Mouse (Mus musculus): ENCODE results near the gene Clspn. TPM values are rescaled to one million over a fixed set of nuclear protein-coding genes. Genes with fewer than 3 reads are reported as not detected.
"Not testable (repeated sequence)": the region's sequence is repeated elsewhere in the genome, so short reads cannot be mapped to it uniquely, and the experiment has no call there.

The Clspn gene
- total RNA-seq (2018; cell fraction: chromatin; rRNA removed): 10 to 100 TPM in 7 of 26 experiments, 1 to 10 TPM in 19; 1.8 to 24.2 (median 7.5) TPM
- total RNA-seq (2018; cell fraction: cytosol; rRNA removed): 1 to 10 TPM in 24 of 26 experiments, under 1 TPM in 2; 0.69 to 3.4 (median 2.2) TPM
- total RNA-seq (2018; cell fraction: nucleus; rRNA removed): 10 to 100 TPM in 4 of 26 experiments, 1 to 10 TPM in 22; 1.5 to 37.2 (median 4.3) TPM
- 1.1 to 13.8 TPM (median 13.0 TPM) in 3 replicates for polyA plus RNA-seq (2018)

DNA sequence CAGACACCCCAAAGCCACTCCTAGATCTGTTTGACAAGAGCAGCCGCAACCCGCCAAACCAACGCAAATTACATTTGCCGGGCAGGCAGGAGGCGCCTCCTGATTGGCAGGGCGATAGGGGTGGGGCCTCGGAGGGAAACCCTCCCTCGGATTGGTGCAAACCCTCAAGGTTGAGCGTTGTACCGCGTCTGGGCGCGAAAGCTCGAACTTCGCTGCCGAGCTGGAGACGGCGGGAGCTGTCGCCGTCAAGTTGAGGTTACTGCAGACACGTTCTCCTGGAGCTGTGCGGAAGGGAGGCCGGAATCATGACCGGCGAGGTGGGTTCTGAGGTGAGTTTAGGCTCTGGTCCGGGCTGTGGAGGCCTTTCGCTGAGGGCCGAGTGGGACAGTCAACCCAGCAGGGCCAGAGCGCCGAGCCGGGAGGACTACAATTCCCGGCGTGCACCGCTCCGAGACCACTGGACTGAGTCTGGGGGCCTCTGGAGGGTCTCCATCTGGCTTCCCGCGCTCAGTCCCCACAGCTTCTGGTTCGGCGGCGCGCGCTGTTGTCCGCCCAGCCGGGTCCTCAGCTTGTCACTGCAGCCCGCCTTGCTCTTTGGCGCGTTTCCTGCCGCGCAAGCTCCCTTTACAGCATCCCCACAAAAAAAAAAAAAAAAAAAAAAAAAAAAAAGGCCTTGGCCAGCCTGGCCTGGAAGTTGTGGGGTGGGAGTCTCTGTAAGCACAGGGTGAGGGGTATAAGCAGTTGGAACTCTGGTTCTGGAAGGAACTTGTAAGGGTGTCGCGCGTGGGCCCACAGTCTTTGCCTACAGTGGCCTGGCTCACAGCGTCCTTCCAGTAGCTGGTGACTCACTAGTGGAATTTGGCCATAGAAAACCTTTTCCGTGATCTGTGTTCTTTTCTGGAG lies at the start of gene Clspn:
Gene Clspn, plus strand, starts transcription at position 127 of the 903 bp plus-strand sequence.
- H3K4me3 ChIP-seq (ENCODE audit: inconsistent target): peak within 1 kb of the TSS; percentile 62
- no peaks in the 10 kb centered on the region for H3K36me3 ChIP-seq (ENCODE audit: inconsistent target)
- peak within 1 kb of the TSS; percentile 62 for H3K27ac ChIP-seq
- H3K79me2 ChIP-seq (ENCODE audit: inconsistent target): peaks cover 22% of the 10 kb centered on the region
- under 1% methylated on average over 47 of the region's 54 CpGs for WGBS (ENCODE audit: missing documents)

DNA sequence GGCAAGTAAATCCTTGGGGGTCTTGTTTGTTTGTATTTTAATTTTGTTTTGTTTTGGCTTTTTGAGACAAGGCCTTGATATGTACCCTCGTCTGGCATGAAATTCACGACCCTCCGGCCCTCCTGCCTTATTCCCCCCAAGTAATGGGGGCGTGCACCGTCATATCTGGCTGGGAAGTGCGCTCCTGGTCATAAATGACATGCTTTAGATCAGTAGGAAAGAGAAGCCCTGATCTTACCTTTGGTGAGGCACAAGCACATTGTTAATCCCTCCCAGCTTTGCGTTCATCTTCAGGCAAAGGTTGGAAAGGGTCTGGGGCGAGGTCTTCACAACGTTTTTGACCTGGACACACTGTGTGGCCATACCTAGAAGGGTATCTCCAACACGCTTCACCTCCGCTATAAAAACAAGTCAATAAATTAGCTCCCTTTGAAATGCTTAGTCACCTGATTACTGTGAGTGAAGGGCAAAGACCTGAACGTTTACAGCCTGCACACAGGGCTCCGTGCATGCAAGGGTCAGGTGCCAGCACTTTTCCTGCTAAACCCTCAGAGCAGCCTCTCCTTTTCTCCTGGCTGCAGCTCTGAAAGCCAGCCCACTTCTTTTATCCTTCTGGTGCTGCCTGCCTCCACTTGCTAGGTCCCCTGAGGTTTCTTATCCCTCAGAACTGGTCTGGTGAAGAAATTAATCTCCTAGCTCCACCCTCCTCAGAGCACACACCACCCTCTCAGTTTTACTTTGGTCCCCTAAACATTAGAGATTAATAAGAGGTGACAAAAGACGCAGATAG lies 48.4 kb upstream of the Clspn start:
- no peak overlapping the region for H3K27ac ChIP-seq
- H3K79me2 ChIP-seq (ENCODE audit: inconsistent target): no peaks in the 10 kb centered on the region
- WGBS (ENCODE audit: missing documents): 92% methylated on average over 14 of the region's 14 CpGs
- no peak overlapping the region for H3K4me3 ChIP-seq (ENCODE audit: inconsistent target)
- peaks cover 93% of the 10 kb centered on the region for H3K36me3 ChIP-seq (ENCODE audit: inconsistent target)

DNA sequence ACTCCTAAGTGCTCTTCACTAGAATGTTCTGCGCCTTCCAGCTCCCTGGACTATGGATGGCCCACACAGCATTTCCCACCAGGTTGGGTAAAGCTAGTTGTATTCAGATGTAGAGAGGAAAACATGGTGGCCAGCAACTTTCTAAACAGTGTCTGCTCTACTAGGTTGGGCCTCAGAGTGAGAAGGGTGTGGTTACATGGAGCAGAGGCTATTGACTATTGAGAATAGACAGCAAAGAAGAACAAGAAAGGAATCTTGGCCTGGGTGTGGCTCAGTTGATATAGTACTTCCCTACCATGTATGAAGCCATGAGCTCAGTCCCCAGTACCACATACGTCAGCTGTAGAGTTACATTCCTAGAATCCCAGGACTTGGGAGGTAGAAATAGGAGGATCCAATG lies 47.7 kb upstream of the Clspn start:
- Histone ChIP-seq H3K27ac (no peak overlapping the region), H3K36me3 (ENCODE audit: inconsistent target) (peaks cover 93% of the 10 kb centered on the region), H3K79me2 (ENCODE audit: inconsistent target) (no peaks in the 10 kb centered on the region), H3K4me3 (ENCODE audit: inconsistent target) (no peak overlapping the region)
- 94% methylated on average over 2 of the region's 2 CpGs for WGBS (ENCODE audit: missing documents)

DNA sequence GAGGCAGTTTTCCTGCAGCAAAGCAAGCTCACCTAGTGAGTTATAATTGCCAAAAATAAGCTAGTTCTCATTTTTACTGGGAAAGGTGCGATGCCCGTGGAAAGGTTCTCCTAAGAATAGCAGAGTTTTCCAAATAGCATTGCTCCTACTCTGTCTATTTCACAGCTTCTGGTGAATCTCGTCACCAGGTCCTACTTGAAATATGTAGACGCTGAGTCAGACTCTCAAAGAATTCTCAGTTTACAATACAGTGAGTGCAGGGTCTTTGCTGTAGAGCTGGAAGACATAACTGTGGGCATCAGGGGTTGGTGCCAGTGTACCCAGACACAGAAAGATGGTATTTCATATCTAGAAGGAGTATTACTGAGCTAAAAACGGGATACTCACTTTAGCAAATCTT lies 45.7 kb upstream of the Clspn start:
- WGBS (ENCODE audit: missing documents): 90% methylated on average over 5 of the region's 5 CpGs
- H3K4me3 ChIP-seq (ENCODE audit: inconsistent target): no peak overlapping the region
- no peaks in the 10 kb centered on the region for H3K79me2 ChIP-seq (ENCODE audit: inconsistent target)
- H3K36me3 ChIP-seq (ENCODE audit: inconsistent target): peaks cover 84% of the 10 kb centered on the region
- no peak overlapping the region for H3K27ac ChIP-seq

DNA sequence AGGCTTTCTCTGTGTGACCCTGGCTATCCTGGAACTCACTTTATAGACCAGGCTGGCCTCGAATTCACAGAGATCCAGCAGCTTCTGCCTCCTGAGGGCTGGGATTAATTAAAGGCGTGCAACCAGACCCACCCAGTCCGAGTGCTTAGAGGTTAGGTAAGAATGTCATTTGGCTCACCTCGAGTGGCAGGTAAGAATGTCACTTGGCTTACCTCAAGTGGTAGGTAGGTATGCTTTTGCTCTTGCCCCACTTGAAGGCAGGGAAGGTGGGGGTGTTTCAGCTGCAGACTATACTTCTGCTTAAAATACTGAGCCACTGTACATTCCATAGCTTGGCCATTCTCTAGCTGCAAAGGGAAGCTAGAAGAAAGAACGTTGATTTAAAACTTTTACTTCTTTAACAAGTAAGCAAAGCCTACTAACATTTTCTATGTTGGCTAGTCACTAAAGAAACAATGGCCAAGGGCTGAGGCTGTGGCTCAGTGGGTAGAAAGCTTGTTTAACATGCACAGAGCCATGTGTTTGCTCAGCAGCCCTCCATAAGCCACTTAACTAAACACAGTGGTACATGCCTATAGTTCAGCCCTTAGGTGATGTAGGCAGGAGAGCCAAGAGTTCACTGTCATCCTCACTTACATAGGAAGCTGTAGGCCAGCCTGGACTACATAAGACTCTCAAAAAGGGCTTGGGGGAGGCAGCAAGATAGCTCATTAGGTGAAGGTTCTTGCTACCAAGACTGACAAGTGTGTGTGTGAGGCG lies 44.2 kb upstream of the Clspn start:
- Histone ChIP-seq H3K36me3 (ENCODE audit: inconsistent target) (peaks cover 82% of the 10 kb centered on the region), H3K4me3 (ENCODE audit: inconsistent target) (no peak overlapping the region), H3K79me2 (ENCODE audit: inconsistent target) (no peaks in the 10 kb centered on the region), H3K27ac (no peak overlapping the region)
- WGBS (ENCODE audit: missing documents): 93% methylated on average over 5 of the region's 6 CpGs

DNA sequence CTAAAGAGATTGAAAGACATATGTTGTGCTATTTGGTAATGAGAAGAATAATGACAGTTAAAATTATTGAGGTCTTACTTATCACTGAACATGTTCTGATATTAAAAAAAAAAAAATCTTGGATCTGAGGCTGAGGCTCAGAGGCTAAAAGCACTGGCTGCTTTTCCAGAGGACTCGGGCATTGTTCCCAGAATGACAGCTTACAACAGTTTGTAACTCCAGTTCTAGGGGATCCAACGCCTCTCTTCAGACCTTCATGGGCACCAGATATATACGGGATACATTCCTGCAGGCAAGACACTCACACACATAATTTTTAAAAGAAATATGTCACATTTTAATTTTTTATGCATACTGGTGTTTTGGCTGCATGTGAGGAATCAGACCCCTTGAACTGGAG lies 30.6 kb upstream of the Clspn start:
- peaks cover 47% of the 10 kb centered on the region for H3K79me2 ChIP-seq (ENCODE audit: inconsistent target)
- 97% methylated on average over 3 of the region's 3 CpGs for WGBS (ENCODE audit: missing documents)
- no peak overlapping the region for H3K4me3 ChIP-seq (ENCODE audit: inconsistent target)
- no peak overlapping the region for H3K27ac ChIP-seq
- H3K36me3 ChIP-seq (ENCODE audit: inconsistent target): peaks cover 29% of the 10 kb centered on the region; the same call in 1 of the 2 replicates

DNA sequence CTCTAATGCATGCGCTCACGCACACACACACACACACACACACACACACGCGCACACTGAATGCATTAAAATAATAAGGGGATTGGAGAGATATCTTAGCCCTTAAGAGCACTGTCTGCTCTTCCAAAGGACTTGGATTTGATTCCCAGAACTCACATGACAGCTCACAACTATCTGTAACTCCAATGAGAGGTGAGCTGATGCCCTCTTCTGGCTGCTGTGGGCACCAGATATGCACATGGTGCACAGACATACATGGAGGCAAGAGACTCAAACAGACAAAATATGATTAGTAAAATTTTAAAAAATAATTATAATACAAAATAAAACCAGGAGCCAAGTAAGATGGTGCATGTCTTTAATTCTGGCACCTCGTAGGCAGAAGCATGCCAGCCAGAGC lies 29.9 kb upstream of the Clspn start:
- H3K79me2 ChIP-seq (ENCODE audit: inconsistent target): peaks cover 50% of the 10 kb centered on the region
- 94% methylated on average over 5 of the region's 5 CpGs for WGBS (ENCODE audit: missing documents)
- H3K4me3 ChIP-seq (ENCODE audit: inconsistent target): no peak overlapping the region
- no peak overlapping the region for H3K27ac ChIP-seq
- H3K36me3 ChIP-seq (ENCODE audit: inconsistent target): peaks cover 23% of the 10 kb centered on the region; the same call in 1 of the 2 replicates

DNA sequence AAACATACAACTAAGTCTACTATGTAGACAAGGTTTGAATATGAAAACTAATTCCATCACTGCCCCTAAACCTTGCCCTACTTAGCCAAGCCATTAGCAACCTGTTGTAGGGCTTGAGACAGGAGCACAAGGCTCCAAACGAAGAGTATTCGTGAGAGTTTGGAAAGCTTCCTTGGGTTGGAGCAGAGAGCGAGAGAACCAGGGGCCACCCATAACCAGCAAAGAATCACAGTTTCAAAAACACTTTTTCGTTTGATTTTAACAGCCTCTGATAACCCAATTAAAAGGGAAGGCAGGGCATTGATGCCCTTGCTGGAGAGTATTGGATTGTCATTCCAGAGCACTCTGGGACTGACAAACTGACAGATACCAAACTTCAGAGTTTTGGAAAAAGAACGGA lies 24.4 kb upstream of the Clspn start:
- Histone ChIP-seq H3K4me3 (ENCODE audit: inconsistent target) (peak overlapping the region; percentile 61), H3K27ac (no peak overlapping the region), H3K79me2 (ENCODE audit: inconsistent target) (peaks cover 50% of the 10 kb centered on the region), H3K36me3 (ENCODE audit: inconsistent target) (no peaks in the 10 kb centered on the region)
- 72% methylated on average over 5 of the region's 5 CpGs for WGBS (ENCODE audit: missing documents)

DNA sequence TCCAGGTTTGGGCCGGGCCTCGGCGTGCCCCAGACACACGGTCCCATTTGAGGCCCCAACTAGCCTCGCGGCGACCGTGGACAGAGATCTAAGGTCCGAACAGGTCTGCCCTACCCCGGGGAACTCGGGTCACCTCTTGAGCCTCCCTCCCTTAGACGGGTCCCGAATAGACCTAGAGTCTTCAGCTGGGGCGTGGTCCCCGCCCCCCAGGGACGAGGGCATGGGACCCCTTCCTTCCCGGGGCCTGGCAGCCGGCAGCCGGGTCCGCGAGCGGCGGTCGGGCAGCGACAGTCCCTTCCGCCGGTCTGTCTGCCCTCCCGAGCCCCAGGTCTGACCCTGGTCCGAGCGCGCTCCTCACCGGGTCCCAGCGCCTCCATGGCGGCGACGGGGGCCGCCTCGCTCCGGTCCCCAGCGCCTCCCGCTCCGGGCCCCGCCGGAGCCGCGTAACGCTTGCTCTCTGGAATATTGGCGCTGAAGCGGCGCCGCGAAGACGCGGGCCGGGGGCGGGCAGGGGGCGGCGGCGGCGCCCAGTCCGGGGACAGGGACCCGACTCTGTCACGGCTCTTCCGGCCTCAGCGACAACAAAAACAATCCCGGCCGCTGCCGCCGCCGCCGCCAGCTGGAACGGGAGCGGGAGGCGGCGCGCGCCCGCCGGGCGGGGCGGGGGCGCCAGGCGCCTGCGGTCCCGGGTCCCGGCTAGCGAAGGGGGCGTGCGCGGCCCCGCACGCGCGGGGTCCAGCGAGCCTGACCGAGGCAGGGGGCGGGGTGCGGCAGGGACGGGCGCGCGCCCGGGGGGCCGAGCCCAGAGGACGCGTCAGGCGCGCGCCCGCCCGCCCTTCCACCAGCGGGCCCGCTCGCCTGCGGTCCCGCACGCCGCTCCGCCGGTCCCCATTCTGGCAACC lies 23.7 kb upstream of the Clspn start, which contains the start of gene Ago4:
Gene Ago4, minus strand, starts transcription at position 646 of the 902 bp plus-strand sequence.
- Histone ChIP-seq H3K27ac (0 out of 2 replicates have a peak within 1 kb of the TSS, but pooled peaks have one; percentile 10), H3K79me2 (ENCODE audit: inconsistent target) (peaks cover 42% of the 10 kb centered on the region), H3K4me3 (ENCODE audit: inconsistent target) (peak within 1 kb of the TSS; percentile 61), H3K36me3 (ENCODE audit: inconsistent target) (no peaks in the 10 kb centered on the region)
- under 1% methylated on average over 66 of the region's 120 CpGs for WGBS (ENCODE audit: missing documents)

DNA sequence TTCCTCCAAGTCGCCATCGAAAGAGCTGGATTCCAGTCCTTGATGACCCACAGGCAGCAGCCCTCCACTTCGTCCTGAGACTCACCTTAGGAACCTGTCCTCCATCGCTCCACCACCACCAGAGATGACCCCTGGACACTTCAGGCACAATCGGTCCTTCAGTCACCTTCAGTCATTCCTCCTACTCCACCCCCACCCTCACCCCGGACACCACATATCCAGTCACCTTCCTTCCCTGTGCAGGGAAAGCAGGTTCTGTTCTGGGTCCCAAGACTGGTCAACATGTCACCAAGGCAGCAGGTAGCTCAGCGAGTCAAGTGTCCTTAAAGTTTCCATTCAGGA lies 23.0 kb upstream of the Clspn start:
- H3K4me3 ChIP-seq (ENCODE audit: inconsistent target): no peak overlapping the region; the same call in 1 of the 2 replicates
- no peak overlapping the region for H3K27ac ChIP-seq
- H3K36me3 ChIP-seq (ENCODE audit: inconsistent target): no peaks in the 10 kb centered on the region
- WGBS (ENCODE audit: missing documents): 39% methylated on average over 7 of the region's 7 CpGs
- H3K79me2 ChIP-seq (ENCODE audit: inconsistent target): peaks cover 36% of the 10 kb centered on the region

DNA sequence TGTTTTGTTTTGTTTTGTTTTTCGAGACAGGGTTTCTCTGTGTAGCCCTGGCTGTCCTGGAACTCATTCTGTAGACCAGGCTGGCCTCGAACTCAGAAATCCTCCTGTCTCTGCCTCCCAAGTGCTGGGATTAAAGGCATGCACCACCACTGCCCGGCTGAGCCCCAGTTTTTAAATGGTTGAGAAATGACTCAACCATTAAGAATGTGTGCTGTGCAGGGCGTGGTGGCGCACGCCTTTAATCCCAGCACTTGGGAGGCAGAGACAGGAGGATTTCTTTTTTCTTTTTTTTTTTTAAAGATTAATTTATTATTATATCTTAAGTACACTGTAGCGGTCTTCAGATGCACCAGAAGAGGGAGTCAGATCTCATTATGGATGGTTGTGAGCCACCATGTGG lies 21.1 kb upstream of the Clspn start:
- H3K27ac ChIP-seq; H3K36me3 ChIP-seq (ENCODE audit: inconsistent target); H3K4me3 ChIP-seq (ENCODE audit: inconsistent target): not testable (repeated sequence)
- WGBS (ENCODE audit: missing documents): 96% methylated on average over 5 of the region's 7 CpGs
- H3K79me2 ChIP-seq (ENCODE audit: inconsistent target): peaks cover 17% of the 10 kb centered on the region; the same call in 1 of the 2 replicates

DNA sequence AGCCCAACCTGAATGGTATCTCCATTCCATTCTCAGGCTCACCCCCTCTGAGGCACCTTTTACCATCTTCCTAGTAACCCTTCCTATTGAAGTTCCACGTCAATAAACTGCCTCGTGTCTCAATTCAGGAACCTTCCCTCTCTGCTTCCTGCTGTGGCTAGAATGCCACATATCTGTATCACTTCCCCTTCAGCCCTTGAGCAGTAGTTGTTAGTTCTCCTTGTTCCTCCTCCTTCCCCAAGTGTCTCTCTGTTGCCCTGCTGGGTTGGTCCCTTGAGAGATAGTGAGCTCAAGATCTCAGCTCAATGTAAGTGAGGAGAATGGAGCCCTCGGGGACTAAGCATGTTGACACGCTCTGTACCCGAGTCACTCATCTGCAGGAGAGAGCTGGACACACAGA lies 19.9 kb upstream of the Clspn start:
- H3K79me2 ChIP-seq (ENCODE audit: inconsistent target): peaks cover 8% of the 10 kb centered on the region; the same call in 1 of the 2 replicates
- H3K27ac ChIP-seq: peak overlapping the region; percentile 90
- WGBS (ENCODE audit: missing documents): 2% methylated on average over 5 of the region's 5 CpGs
- no peak overlapping the region for H3K4me3 ChIP-seq (ENCODE audit: inconsistent target)
- H3K36me3 ChIP-seq (ENCODE audit: inconsistent target): no peaks in the 10 kb centered on the region

DNA sequence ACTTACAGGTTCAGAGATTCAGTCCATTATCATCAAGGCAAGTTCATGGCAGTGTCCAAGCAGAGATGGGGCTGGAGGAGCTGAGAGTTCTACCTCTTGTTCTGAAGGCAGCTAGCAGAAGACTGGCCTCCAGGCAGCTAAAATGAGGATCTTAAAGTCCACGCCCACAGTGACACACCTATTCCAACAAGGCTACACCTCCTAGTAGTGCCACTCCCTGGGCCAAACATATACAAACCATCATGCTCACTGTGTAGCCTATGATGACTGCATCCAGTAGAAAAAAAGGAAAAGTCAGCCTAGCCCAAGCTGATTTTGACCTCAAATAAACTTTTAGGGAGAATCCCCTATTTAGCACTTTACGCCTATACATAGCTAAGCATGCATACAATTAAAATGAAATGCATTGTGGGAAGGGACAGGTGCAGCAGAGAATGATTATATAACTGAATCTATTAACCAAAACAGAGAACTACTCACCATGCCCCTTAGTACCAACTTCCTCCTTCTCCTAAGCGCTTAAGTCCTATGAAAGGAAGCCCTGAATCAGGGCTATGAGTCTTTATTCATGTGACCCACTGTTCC lies 16.2 kb upstream of the Clspn start:
- WGBS (ENCODE audit: missing documents): 6% methylated on average over 3 of the region's 3 CpGs
- Histone ChIP-seq H3K36me3 (ENCODE audit: inconsistent target) (no peaks in the 10 kb centered on the region), H3K4me3 (ENCODE audit: inconsistent target) (no peak overlapping the region), H3K27ac (peak overlapping the region; percentile 79), H3K79me2 (ENCODE audit: inconsistent target) (no peaks in the 10 kb centered on the region)

All from macrophage (primary cell).